Mouse (Mus musculus): Measurements from ENCODE around the gene Scamp5. TPM values are rescaled to one million over a fixed set of nuclear protein-coding genes. Genes with fewer than 3 reads are reported as not detected.
A peak's percentile ranks its signal among the peaks of the same experiment; 100 is the strongest.

Scamp5 gene
- polyA plus RNA-seq, 1 experiment from 2014 or later: 17.6 TPM

DNA sequence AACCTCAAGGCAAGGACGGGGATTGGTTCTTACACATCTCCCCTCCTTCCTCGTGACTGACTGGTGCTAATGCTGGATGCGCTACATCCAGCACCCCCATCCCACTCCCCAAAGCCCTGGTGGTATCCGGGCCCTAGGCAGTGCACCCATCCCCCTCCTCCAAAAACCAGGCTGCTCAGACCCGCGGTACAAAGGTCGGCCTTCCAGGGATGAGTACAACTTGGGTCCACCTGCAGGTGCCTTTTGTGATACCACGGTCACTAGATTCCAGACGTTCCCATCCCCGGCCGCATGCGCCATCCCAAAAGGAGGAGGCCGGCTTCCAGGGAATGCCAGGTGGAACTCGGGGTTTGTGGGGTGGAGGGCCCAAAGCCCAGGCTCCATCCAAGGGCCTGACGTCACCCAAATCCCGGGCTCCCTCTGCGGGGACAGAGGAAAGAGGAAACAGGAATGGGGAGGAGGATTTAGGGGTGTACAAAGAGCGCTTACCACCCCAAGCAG is 539 bp downstream of the Scamp5 start:
- no peak overlapping the region for H3K27ac ChIP-seq (ENCODE audit: low read depth, low read length)
- H3K4me3 ChIP-seq (ENCODE audit: low read depth, low read length): peak overlapping the region; percentile 51
- ATAC-seq (ENCODE audit: low FRiP score) (peak; percentile 70), DNase-seq (ENCODE audit: low spot score, missing footprints) (peak; percentile 94)
- peak overlapping the region; percentile 79 for H3K9ac ChIP-seq (ENCODE audit: low read length)
- H3K27me3 ChIP-seq (ENCODE audit: control insufficient read depth, insufficient read depth, low read length): no peaks in the 10 kb centered on the region
- H3K36me3 ChIP-seq (ENCODE audit: control insufficient read depth, insufficient read depth, low read length): no peaks in the 10 kb centered on the region
- no peaks in the 10 kb centered on the region for H3K9me3 ChIP-seq (ENCODE audit: control insufficient read depth, low read length)
- WGBS: under 1% methylated on average over 18 of the region's 18 CpGs
- H3K4me1 ChIP-seq (ENCODE audit: control insufficient read depth, insufficient read depth, low read length): peaks cover 8% of the 10 kb centered on the region
- H3K4me2 ChIP-seq: peak overlapping the region; percentile 79

DNA sequence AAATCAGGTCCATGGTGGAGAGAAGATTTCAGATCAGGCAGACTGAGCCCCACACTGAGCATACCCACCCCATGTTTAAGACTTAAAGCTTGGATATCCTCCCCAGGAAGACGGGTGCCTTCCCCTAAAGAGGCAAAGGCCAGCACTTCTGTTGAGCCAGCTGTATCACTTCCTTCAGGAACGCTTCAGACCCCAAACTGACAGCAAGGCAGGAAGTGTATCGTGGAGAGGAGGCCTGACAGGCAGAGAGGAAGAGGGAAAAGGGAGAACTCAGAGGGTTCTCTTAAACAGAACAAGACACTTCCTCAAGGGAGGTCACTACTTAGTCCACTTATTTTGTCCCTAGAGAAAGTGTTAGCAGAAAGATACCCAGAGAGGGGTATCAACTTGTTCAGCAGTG is 1.8 kb downstream of the Scamp5 start:
- peaks cover 8% of the 10 kb centered on the region for H3K4me1 ChIP-seq (ENCODE audit: control insufficient read depth, insufficient read depth, low read length)
- no peak overlapping the region for H3K27ac ChIP-seq (ENCODE audit: low read depth, low read length)
- no peak overlapping the region for H3K9ac ChIP-seq (ENCODE audit: low read length)
- WGBS: 74% methylated on average over 3 of the region's 3 CpGs
- no peak overlapping the region for H3K4me2 ChIP-seq
- no peaks in the 10 kb centered on the region for H3K36me3 ChIP-seq (ENCODE audit: control insufficient read depth, insufficient read depth, low read length)
- H3K9me3 ChIP-seq (ENCODE audit: control insufficient read depth, low read length): no peaks in the 10 kb centered on the region
- H3K4me3 ChIP-seq (ENCODE audit: low read depth, low read length): no peak overlapping the region
- no peak for ATAC-seq (ENCODE audit: low FRiP score)
- H3K27me3 ChIP-seq (ENCODE audit: control insufficient read depth, insufficient read depth, low read length): no peaks in the 10 kb centered on the region
- no peak for DNase-seq (ENCODE audit: low spot score, missing footprints)

DNA sequence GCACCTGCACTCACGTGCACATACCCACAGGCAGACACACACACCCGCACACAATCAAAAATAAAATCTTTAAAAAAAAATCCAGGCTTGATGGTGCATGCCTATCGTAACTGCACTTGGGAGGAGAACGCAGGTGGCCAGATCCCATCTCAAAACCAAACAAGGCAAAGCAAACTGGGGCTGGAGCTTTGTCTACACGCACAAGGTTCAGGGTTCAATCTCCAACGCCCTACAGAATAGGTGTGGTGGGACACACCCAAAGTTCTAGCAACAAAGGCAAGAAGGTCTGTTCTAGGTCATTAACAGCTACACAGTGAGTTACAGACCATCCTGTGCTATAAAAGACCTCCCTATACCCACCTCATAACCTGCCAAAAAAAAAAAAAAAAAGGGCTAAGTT is 5.0 kb downstream of the Scamp5 start:
- 88% methylated on average over 6 of the region's 6 CpGs for WGBS
- H3K4me1 ChIP-seq (ENCODE audit: control insufficient read depth, insufficient read depth, low read length): peaks cover 8% of the 10 kb centered on the region
- H3K27me3 ChIP-seq (ENCODE audit: control insufficient read depth, insufficient read depth, low read length): no peaks in the 10 kb centered on the region
- H3K9ac ChIP-seq (ENCODE audit: low read length): no peak overlapping the region
- no peak overlapping the region for H3K27ac ChIP-seq (ENCODE audit: low read depth, low read length)
- H3K9me3 ChIP-seq (ENCODE audit: control insufficient read depth, low read length): no peaks in the 10 kb centered on the region
- ATAC-seq (ENCODE audit: low FRiP score) (no peak), DNase-seq (ENCODE audit: low spot score, missing footprints) (no peak)
- no peaks in the 10 kb centered on the region for H3K36me3 ChIP-seq (ENCODE audit: control insufficient read depth, insufficient read depth, low read length)
- no peak overlapping the region for H3K4me2 ChIP-seq
- H3K4me3 ChIP-seq (ENCODE audit: low read depth, low read length): no peak overlapping the region

DNA sequence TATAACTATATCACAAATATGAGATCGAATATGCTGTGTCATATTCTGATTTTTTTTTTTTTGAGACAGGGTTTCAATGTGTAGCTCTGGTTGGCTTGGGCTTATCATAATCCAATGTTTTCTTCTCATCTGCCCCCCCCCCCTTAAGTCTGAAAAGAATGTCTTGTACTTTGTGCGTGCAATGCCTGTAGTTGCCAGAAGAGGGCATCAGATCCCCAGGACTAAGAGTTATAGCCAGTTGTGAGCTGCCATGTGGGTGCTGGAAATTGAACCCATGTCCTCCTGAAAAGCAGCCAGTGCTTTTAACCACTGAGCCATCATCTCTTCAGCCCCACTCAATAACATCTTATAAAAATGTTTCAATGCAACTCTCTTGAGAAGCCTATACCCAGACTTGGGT is 8.2 kb downstream of the Scamp5 start:
- Histone ChIP-seq H3K27ac (ENCODE audit: low read depth, low read length) (no peak overlapping the region), H3K4me2 (no peak overlapping the region), H3K9ac (ENCODE audit: low read length) (no peak overlapping the region), H3K4me1 (ENCODE audit: control insufficient read depth, insufficient read depth, low read length) (no peaks in the 10 kb centered on the region), H3K27me3 (ENCODE audit: control insufficient read depth, insufficient read depth, low read length) (no peaks in the 10 kb centered on the region), H3K36me3 (ENCODE audit: control insufficient read depth, insufficient read depth, low read length) (no peaks in the 10 kb centered on the region), H3K4me3 (ENCODE audit: low read depth, low read length) (no peak overlapping the region), H3K9me3 (ENCODE audit: control insufficient read depth, low read length) (no peaks in the 10 kb centered on the region)
- DNase-seq (ENCODE audit: low spot score, missing footprints) (no peak), ATAC-seq (ENCODE audit: low FRiP score) (no peak)
- 92% methylated on average over 2 of the region's 2 CpGs for WGBS

DNA sequence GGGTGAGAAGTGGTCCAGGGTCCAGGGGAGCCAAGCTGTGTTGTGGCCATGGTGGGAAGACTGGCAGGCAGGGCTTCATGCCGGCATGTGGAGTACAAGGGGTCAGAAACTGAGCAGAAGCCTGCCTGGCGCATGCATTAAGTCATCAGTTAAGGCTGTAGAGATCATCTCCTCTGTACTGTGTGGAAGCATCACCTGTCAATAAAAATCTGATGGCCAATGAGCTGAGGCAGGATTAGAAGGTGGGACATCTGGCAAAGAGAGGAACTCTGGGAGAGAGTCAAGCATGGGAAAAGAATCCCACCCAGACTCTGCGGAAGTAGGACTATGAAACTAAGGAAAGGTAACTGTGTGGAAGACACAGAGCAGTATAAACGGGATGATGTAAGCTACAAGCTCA is 14.3 kb downstream of the Scamp5 start:
- 91% methylated on average over 4 of the region's 4 CpGs for WGBS
- no peak for ATAC-seq (ENCODE audit: low FRiP score)
- no peak for DNase-seq (ENCODE audit: low spot score, missing footprints)

DNA sequence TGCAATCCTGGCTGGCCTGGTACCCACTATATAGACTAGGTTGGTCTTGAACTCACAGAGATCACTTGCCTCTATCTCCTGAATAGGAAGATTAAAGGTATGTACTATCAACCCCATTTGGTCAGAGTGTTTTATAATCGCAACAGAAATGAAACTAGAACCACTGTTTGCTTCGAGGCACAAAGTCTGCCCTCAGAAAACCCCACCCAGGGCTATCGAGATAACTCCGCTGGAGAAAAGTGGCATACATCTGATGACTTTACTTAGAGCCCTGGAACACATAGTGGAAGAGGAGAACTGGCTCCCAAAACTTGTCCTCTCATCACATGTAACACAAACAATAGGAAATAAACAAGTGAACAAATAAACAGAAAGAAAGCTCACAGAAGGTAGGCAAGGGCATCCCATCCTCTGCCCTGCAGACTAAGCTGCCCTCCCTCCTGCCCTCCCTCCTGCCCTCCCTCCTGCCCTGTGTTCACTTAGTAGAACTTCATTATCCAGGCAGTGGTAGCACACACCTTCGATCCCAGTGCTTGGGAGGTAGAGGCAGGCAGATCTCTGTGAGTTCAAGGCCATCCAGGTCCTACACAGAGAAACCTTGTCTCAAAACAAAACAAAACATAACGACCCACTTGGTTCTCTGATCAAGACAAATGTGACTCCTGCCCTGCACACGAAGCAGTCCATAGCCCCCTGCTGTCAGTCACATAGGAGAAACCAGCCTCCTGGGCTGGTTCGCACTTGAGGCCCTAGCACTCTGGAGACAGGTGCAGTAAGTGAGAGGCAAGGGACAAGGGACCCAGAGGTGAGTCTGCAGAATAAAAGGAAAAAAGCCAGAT is 15.0 kb downstream of the Scamp5 start:
- no peak for DNase-seq (ENCODE audit: low spot score, missing footprints)
- Histone ChIP-seq H3K36me3 (ENCODE audit: control insufficient read depth, insufficient read depth, low read length) (peaks cover 4% of the 10 kb centered on the region; the same call in 1 of the 2 replicates), H3K27me3 (ENCODE audit: control insufficient read depth, insufficient read depth, low read length) (no peaks in the 10 kb centered on the region), H3K4me3 (ENCODE audit: low read depth, low read length) (no peak overlapping the region), H3K4me1 (ENCODE audit: control insufficient read depth, insufficient read depth, low read length) (no peaks in the 10 kb centered on the region), H3K9ac (ENCODE audit: low read length) (no peak overlapping the region), H3K27ac (ENCODE audit: low read depth, low read length) (no peak overlapping the region), H3K9me3 (ENCODE audit: control insufficient read depth, low read length) (no peaks in the 10 kb centered on the region), H3K4me2 (no peak overlapping the region)
- WGBS: 90% methylated on average over 8 of the region's 8 CpGs
- no peak for ATAC-seq (ENCODE audit: low FRiP score)

More for the DNA sequence above, 14.3 kb downstream of the Scamp5 start:
- Histone ChIP-seq H3K27ac (ENCODE audit: low read depth, low read length) (no peak overlapping the region), H3K36me3 (ENCODE audit: control insufficient read depth, insufficient read depth, low read length) (peaks cover 4% of the 10 kb centered on the region; the same call in 1 of the 2 replicates), H3K9me3 (ENCODE audit: control insufficient read depth, low read length) (no peaks in the 10 kb centered on the region), H3K4me2 (no peak overlapping the region), H3K27me3 (ENCODE audit: control insufficient read depth, insufficient read depth, low read length) (no peaks in the 10 kb centered on the region), H3K4me3 (ENCODE audit: low read depth, low read length) (no peak overlapping the region), H3K9ac (ENCODE audit: low read length) (no peak overlapping the region), H3K4me1 (ENCODE audit: control insufficient read depth, insufficient read depth, low read length) (no peaks in the 10 kb centered on the region)

DNA sequence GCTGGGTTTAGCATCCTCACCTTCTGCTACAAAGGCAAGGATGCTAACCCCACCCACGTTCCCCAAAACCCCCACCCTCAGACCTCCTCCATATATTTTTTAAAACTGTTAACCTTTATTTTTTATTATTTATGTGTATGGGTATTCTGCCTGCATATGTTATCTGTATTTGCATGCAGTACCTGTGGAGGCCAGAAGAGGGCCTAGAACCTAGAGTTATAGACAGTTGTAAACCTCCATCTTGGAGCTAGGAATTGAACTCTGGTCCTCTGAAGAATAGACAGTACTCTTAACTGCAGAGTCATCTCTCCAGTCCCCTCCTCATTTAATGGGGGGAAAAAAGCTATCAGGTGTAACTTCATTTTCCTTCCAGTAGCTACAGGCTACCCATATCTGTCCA is 18.1 kb downstream of the Scamp5 start:
- H3K4me1 ChIP-seq (ENCODE audit: control insufficient read depth, insufficient read depth, low read length): no peaks in the 10 kb centered on the region
- ATAC-seq (ENCODE audit: low FRiP score) (no peak), DNase-seq (ENCODE audit: low spot score, missing footprints) (peak; percentile 88)
- H3K4me3 ChIP-seq (ENCODE audit: low read depth, low read length): no peak overlapping the region
- no peak overlapping the region for H3K4me2 ChIP-seq
- no peaks in the 10 kb centered on the region for H3K9me3 ChIP-seq (ENCODE audit: control insufficient read depth, low read length)
- no peak overlapping the region for H3K9ac ChIP-seq (ENCODE audit: low read length)
- no peaks in the 10 kb centered on the region for H3K27me3 ChIP-seq (ENCODE audit: control insufficient read depth, insufficient read depth, low read length)
- WGBS: 79% methylated on average over 1 of the region's 1 CpGs
- H3K36me3 ChIP-seq (ENCODE audit: control insufficient read depth, insufficient read depth, low read length): peaks cover 4% of the 10 kb centered on the region; the same call in 1 of the 2 replicates
- H3K27ac ChIP-seq (ENCODE audit: low read depth, low read length): no peak overlapping the region

DNA sequence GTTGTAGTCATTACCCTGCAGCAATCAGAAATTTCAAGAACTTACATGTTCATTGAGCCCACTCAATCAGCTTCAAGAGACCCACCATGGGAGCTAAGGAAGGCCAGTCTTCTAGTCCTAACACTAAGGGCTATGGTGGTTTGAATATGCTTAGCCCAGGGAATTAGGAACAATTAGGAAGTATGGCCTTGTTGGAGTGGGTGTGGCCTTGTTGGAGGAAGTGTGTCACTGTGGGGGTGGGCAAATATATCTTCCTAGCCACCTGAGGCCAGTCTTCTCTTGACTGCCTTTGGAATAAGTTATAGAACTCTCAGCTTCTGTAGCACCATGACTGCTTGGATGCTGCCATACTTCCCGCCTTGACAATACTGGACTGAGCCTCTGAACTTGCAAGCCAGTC is 27.2 kb downstream of the Scamp5 start:
- Histone ChIP-seq H3K27me3 (ENCODE audit: control insufficient read depth, insufficient read depth, low read length) (no peaks in the 10 kb centered on the region), H3K27ac (ENCODE audit: low read depth, low read length) (no peak overlapping the region), H3K4me3 (ENCODE audit: low read depth, low read length) (no peak overlapping the region), H3K9me3 (ENCODE audit: control insufficient read depth, low read length) (no peaks in the 10 kb centered on the region), H3K4me1 (ENCODE audit: control insufficient read depth, insufficient read depth, low read length) (no peaks in the 10 kb centered on the region; the same call in 1 of the 2 replicates), H3K4me2 (no peak overlapping the region), H3K36me3 (ENCODE audit: control insufficient read depth, insufficient read depth, low read length) (no peaks in the 10 kb centered on the region), H3K9ac (ENCODE audit: low read length) (no peak overlapping the region)
- DNase-seq (ENCODE audit: low spot score, missing footprints) (no peak), ATAC-seq (ENCODE audit: low FRiP score) (no peak)
- 96% methylated on average over 1 of the region's 1 CpGs for WGBS

DNA sequence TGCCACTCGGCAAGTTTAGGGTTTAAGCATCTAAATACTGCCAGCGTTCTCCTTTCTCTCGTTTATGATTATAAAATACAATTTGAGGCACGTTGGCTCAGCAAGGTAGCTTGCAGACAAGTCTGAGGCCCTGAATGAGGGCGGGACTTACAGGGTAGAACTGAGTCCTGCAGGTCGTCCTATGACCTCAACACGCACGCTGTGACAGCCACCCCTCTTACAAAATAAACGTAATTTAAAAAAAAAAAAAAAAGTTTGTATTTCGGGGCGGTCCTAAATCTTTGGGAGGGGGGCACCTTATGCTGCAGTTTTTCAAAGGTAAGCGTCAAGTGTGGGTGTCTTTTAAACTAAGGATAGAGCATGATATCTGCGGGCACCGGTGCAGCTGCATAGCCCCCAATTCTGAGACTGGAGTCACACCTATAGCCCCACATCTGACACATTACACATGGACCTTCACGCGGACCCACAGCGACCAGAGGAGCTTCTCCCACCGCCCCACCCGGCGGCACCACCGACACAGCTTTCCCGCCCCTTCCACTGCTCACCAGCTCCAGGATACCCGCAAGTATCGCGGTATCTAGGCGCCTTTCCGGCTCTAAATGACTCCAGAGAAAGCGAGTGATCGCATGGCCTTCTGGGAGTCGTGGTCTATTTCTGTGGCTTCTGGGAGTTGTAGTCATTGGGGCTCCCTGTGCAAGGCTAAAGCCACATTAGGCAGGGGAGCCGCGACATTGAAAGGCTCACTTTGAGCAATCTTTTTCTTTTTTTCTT is 28.2 kb downstream of the Scamp5 start, which contains the start of gene Ppcdc:
TSS of gene Ppcdc (minus strand) at position 603 of the 774 bp plus-strand sequence.
- WGBS: 3% methylated on average over 32 of the region's 32 CpGs
- H3K4me3 ChIP-seq (ENCODE audit: low read depth, low read length): peak within 1 kb of the TSS; percentile 41
- no peaks in the 10 kb centered on the region; the same call in 1 of the 2 replicates for H3K4me1 ChIP-seq (ENCODE audit: control insufficient read depth, insufficient read depth, low read length)
- no peak within 1 kb of the TSS for H3K27ac ChIP-seq (ENCODE audit: low read depth, low read length)
- H3K27me3 ChIP-seq (ENCODE audit: control insufficient read depth, insufficient read depth, low read length): no peaks in the 10 kb centered on the region
- peak within 1 kb of the TSS; percentile 84 for H3K9ac ChIP-seq (ENCODE audit: low read length)
- peak within 1 kb of the TSS; percentile 70 for H3K4me2 ChIP-seq
- DNase-seq (ENCODE audit: low spot score, missing footprints) (peak; percentile 96), ATAC-seq (ENCODE audit: low FRiP score) (peak; percentile 97)
- H3K9me3 ChIP-seq (ENCODE audit: control insufficient read depth, low read length): no peaks in the 10 kb centered on the region
- H3K36me3 ChIP-seq (ENCODE audit: control insufficient read depth, insufficient read depth, low read length): no peaks in the 10 kb centered on the region

Measured in midbrain, embryonic 11.5 days (tissue).